Mouse (Mus musculus) liver, embryonic 11.5 days (tissue): ENCODE data around the gene Acd. TPM values are rescaled to one million over a fixed set of nuclear protein-coding genes. Genes with fewer than 3 reads are reported as not detected.

Experiments
- ATAC-seq: fragments of 200-750 bp; cut with Nextera tagmentation; replicated peaks from 2 replicates; pipeline ENCODE4 v1.8.0; 2017; ENCODE audit warnings: moderate number of reproducible peaks, mild to moderate bottlenecking, moderate TSS enrichment, moderate library complexity; ENCODE audit not compliant: low FRiP score
- DNase-seq: peaks from one replicate; pipeline ENCODE4 v3.0.0-alpha.2; 2017; ENCODE audit warnings: low spot score
- H3K27ac ChIP-seq: fragments of 300-500 bp; sonication (generic); 2 replicates; pipeline ENCODE4 v1.5.1; 2014; ENCODE audit warnings: mild to moderate bottlenecking, low read depth, low read length, control low read depth
- H3K27me3 ChIP-seq: fragments of 300-500 bp; sonication (generic); replicated peaks from 2 replicates; pipeline ENCODE4 v1.6.1; 2014; ENCODE audit warnings: low read length, mixed read lengths; ENCODE audit not compliant: control insufficient read depth, insufficient read depth
- H3K36me3 ChIP-seq: fragments of 300-500 bp; sonication (generic); 2 replicates; pipeline ENCODE4 v1.6.1; 2014; ENCODE audit warnings: mild to moderate bottlenecking, low read length, moderate library complexity, mixed read lengths; ENCODE audit not compliant: control insufficient read depth, insufficient read depth
- H3K4me1 ChIP-seq: fragments of 300-500 bp; sonication (generic); replicated peaks from 2 replicates; pipeline ENCODE4 v1.6.1; 2014; ENCODE audit warnings: low read length, mixed read lengths; ENCODE audit not compliant: control insufficient read depth, insufficient read depth
- H3K4me2 ChIP-seq: fragments of 300-500 bp; sonication (generic); 2 replicates; pipeline ENCODE4 v1.6.1; 2014; ENCODE audit warnings: mild to moderate bottlenecking, control low read depth, moderate library complexity
- H3K4me3 ChIP-seq: fragments of 300-500 bp; sonication (generic); 2 replicates; pipeline ENCODE4 v1.5.1; 2014; ENCODE audit warnings: low read depth, low read length, control low read depth
- H3K9ac ChIP-seq: fragments of 300-500 bp; sonication (generic); 2 replicates; pipeline ENCODE4 v1.6.1; 2014; ENCODE audit warnings: low read depth, low read length, control low read depth
- H3K9me3 ChIP-seq: fragments of 300-500 bp; sonication (generic); 2 replicates; pipeline ENCODE4 v1.6.1; 2016; ENCODE audit warnings: low read length, inconsistent platforms, mixed read lengths; ENCODE audit not compliant: control insufficient read depth
- WGBS: fragments of 180-500 bp; shearing (Covaris S2); extraction: QIAGEN DNeasy Blood & Tissue Kit; methylation state at CpG from one replicate; pipeline ENCODE4 v1.1.7; 2014; 5-methylcytosine and 5-hydroxymethylcytosine counted together
- polyA plus RNA-seq: library from polyadenylated mRNA; unstranded; fragments of >200 nt; fragmentation: Nextera tagmentation; extraction: Ambion mirVana; gene quantifications from 2 replicates; pipeline ENCODE4 v1.2.1, GENCODE M21; 2014

Acd gene
- 47.5 and 47.8 TPM in 2 replicates for polyA plus RNA-seq

GRCm38 (mm10) chr8:105700966-105701824, at the start of gene Acd, which contains the start of gene Pard6a:
Gene Acd, minus strand, starts transcription at chr8:105701102.
Gene Pard6a, plus strand, starts transcription at chr8:105701148.
- Histone ChIP-seq H3K9ac (peak within 1 kb of the TSS; percentile 69), H3K27ac (peak within 1 kb of the TSS; percentile 93), H3K27me3 (no peaks in the 10 kb centered on the region), H3K4me1 (peaks cover 20% of the 10 kb centered on the region), H3K4me2 (peak within 1 kb of the TSS; percentile 98), H3K9me3 (no peaks in the 10 kb centered on the region), H3K4me3 (peak within 1 kb of the TSS; percentile 77), H3K36me3 (peaks cover 24% of the 10 kb centered on the region)
- DNase-seq, result peak; percentile 98
- ATAC-seq, result peak; percentile 76
- under 1% methylated on average over 60 of the region's 60 CpGs for WGBS

- WGBS, result 27% methylated on average over 11 of the region's 11 CpGs
- ATAC-seq, result no peak
- no peaks in the 10 kb centered on the region for H3K36me3 ChIP-seq
- H3K27me3 ChIP-seq, result no peaks in the 10 kb centered on the region
- H3K9me3 ChIP-seq, result no peaks in the 10 kb centered on the region
- DNase-seq, result no peak
- H3K4me3 ChIP-seq, result no peak overlapping the region
- no peak overlapping the region for H3K9ac ChIP-seq
- H3K27ac ChIP-seq, result 0 out of 2 replicates have a peak overlapping the region, but pooled peaks have one; percentile 13
- H3K4me1 ChIP-seq, result peaks cover 14% of the 10 kb centered on the region
- peak overlapping the region; percentile 31; the same call in 1 of the 2 replicates for H3K4me2 ChIP-seq
Measured at GRCm38 (mm10) chr8:105750606-105751005, 49.7 kb upstream of the Acd start.

GRCm38 (mm10) chr8:105743301-105743700, 42.4 kb upstream of the Acd start:
- 80% methylated on average over 4 of the region's 4 CpGs for WGBS
- Histone ChIP-seq H3K27me3 (no peaks in the 10 kb centered on the region), H3K4me1 (0 out of 2 replicates have a peak, but pooled peaks cover 3% of the 10 kb centered on the region), H3K4me2 (no peak overlapping the region), H3K9me3 (no peaks in the 10 kb centered on the region), H3K4me3 (no peak overlapping the region), H3K27ac (no peak overlapping the region), H3K9ac (no peak overlapping the region), H3K36me3 (no peaks in the 10 kb centered on the region)
- no peak for DNase-seq
- ATAC-seq, result no peak

- ATAC-seq, result no peak
Measured at GRCm38 (mm10) chr8:105739216-105739615, 38.3 kb upstream of the Acd start.

GRCm38 (mm10) chr8:105732186-105732585, 31.3 kb upstream of the Acd start:
- Histone ChIP-seq H3K27me3 (no peaks in the 10 kb centered on the region), H3K9me3 (no peaks in the 10 kb centered on the region), H3K27ac (no peak overlapping the region), H3K4me3 (no peak overlapping the region), H3K36me3 (no peaks in the 10 kb centered on the region), H3K4me1 (0 out of 2 replicates have a peak, but pooled peaks cover 5% of the 10 kb centered on the region), H3K9ac (no peak overlapping the region), H3K4me2 (no peak overlapping the region)
- DNase-seq, result no peak
- ATAC-seq, result no peak
- 59% methylated on average over 5 of the region's 5 CpGs for WGBS

More at GRCm38 (mm10) chr8:105739216-105739615, 38.3 kb upstream of the Acd start:
- no peak overlapping the region for H3K4me2 ChIP-seq
- no peak overlapping the region for H3K9ac ChIP-seq
- H3K4me1 ChIP-seq, result no peaks in the 10 kb centered on the region
- WGBS, result 92% methylated on average over 5 of the region's 5 CpGs
- no peak for DNase-seq
- no peaks in the 10 kb centered on the region for H3K27me3 ChIP-seq
- H3K36me3 ChIP-seq, result no peaks in the 10 kb centered on the region
- no peak overlapping the region for H3K27ac ChIP-seq
- no peak overlapping the region for H3K4me3 ChIP-seq
- no peaks in the 10 kb centered on the region for H3K9me3 ChIP-seq

GRCm38 (mm10) chr8:105727397-105728124, 26.7 kb upstream of the Acd start:
- WGBS, result 61% methylated on average over 18 of the region's 18 CpGs
- H3K4me2 ChIP-seq, result peak overlapping the region; percentile 6
- no peak for DNase-seq
- no peaks in the 10 kb centered on the region for H3K27me3 ChIP-seq
- H3K27ac ChIP-seq, result no peak overlapping the region
- H3K9me3 ChIP-seq, result no peaks in the 10 kb centered on the region
- no peak overlapping the region for H3K4me3 ChIP-seq
- peak; percentile 71 for ATAC-seq
- no peaks in the 10 kb centered on the region for H3K36me3 ChIP-seq
- no peak overlapping the region for H3K9ac ChIP-seq
- 0 out of 2 replicates have a peak, but pooled peaks cover 9% of the 10 kb centered on the region for H3K4me1 ChIP-seq

GRCm38 (mm10) chr8:105725726-105726125, 24.8 kb upstream of the Acd start:
- Histone ChIP-seq H3K27ac (no peak overlapping the region), H3K4me1 (0 out of 2 replicates have a peak, but pooled peaks cover 4% of the 10 kb centered on the region), H3K4me3 (no peak overlapping the region), H3K9ac (no peak overlapping the region), H3K27me3 (no peaks in the 10 kb centered on the region), H3K9me3 (no peaks in the 10 kb centered on the region), H3K36me3 (no peaks in the 10 kb centered on the region), H3K4me2 (no peak overlapping the region)
- ATAC-seq, result no peak
- WGBS, result 73% methylated on average over 5 of the region's 5 CpGs
- no peak for DNase-seq

- no peak overlapping the region for H3K9ac ChIP-seq
- H3K9me3 ChIP-seq, result no peaks in the 10 kb centered on the region
- H3K4me1 ChIP-seq, result 0 out of 2 replicates have a peak, but pooled peaks cover 4% of the 10 kb centered on the region
- 84% methylated on average over 9 of the region's 9 CpGs for WGBS
- H3K4me2 ChIP-seq, result no peak overlapping the region
- no peaks in the 10 kb centered on the region for H3K27me3 ChIP-seq
- ATAC-seq (no peak), DNase-seq (no peak)
- H3K27ac ChIP-seq, result no peak overlapping the region
- H3K36me3 ChIP-seq, result no peaks in the 10 kb centered on the region
- H3K4me3 ChIP-seq, result no peak overlapping the region
Measured at GRCm38 (mm10) chr8:105722861-105723260, 22.0 kb upstream of the Acd start.
